Mouse (Mus musculus): ENCODE data around the gene Slmap. TPM values are rescaled to one million over a fixed set of nuclear protein-coding genes. Genes with fewer than 3 reads are reported as not detected.
"Not testable (repeated sequence)": the region's sequence is repeated elsewhere in the genome, so short reads cannot be mapped to it uniquely, and the experiment has no call there.

Slmap gene
- polyA plus RNA-seq (2012; rRNA removed), result 43.0 and 44.1 TPM in 2 replicates

DNA sequence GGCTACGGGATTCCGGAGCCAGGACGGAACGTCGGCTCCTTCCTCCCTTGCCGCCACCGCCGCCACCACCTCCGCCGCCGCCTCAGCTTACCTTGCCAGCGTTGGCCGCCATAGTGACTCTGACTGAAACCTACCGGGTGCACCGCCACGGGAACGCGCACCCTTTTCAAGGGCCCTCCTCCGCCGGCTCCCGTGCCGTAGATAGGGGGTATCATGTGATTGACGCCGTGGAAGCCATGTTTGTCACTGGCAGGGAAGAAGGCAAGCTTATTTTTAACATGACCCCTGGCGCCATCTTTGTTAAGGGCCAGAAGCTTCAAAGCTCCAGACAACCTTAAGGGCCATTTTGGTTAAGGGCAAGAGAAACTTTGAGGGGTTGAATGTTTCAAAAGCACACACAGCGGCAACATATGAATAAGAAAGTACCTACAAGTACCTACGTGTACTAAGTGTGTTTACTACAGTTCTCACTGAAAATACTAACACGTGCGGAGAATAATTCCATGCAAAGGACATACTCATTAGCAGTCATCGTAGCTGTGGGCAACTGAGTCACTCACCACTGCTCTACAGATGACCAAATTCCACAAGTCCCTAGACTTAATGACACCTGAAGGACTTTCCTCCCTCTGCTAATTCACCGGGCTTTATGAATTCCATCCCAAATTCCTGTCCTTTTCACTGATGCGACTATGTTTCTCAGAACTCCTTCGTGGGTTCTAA, at the start of gene Slmap:
Gene Slmap, minus strand, starts transcription at position 175 of the 723 bp plus-strand sequence.
- H3K4me1 ChIP-seq (ENCODE audit: control insufficient read depth, insufficient read depth, low read length), result peaks cover 5% of the 10 kb centered on the region
- WGBS, result 12% methylated on average over 33 of the region's 33 CpGs
- peak within 1 kb of the TSS; percentile 94 for H3K4me3 ChIP-seq (replicated peaks; ENCODE audit: insufficient read depth, low read depth, low read length)
- peak; percentile 98 to 99 for DNase-seq
- TF ChIP-seq CTCF (IDR thresholded peaks at IDR 0.05; ENCODE audit: borderline replicate concordance, insufficient read depth, low read depth, low read length) (no peak), POLR2A (IDR thresholded peaks at IDR 0.05; ENCODE audit: borderline replicate concordance, insufficient read depth, low read length) (peak; percentile 70)
- peak within 1 kb of the TSS; percentile 73 for H3K27ac ChIP-seq (ENCODE audit: insufficient read depth, low read length)
- no peaks in the 10 kb centered on the region for H3K27me3 ChIP-seq (ENCODE audit: control insufficient read depth, insufficient read depth, low read length)

DNA sequence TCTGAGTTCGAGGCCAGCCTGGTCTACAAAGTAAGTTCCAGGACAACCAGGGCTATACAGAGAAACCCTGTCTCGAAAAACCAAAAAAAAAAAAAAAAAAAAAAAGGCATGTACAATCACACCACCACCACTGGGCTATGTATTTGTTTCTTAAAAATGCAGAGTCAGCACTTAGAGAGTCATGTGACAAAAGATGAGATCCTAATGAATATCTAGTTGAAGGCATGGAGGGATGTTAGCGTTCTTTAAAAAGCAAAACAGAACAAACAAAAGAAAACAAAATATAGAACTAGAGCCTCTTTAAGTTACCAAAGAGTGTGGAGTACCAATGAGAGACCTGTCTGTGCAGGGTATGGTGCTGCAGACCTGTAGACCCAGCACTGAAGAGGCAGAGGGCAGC, 48.9 kb upstream of the Slmap start:
- no peak for DNase-seq
- Histone ChIP-seq H3K27ac (ENCODE audit: insufficient read depth, low read length) (no peak overlapping the region), H3K4me1 (ENCODE audit: control insufficient read depth, insufficient read depth, low read length) (peaks cover 5% of the 10 kb centered on the region), H3K27me3 (ENCODE audit: control insufficient read depth, insufficient read depth, low read length) (no peaks in the 10 kb centered on the region), H3K4me3 (replicated peaks; ENCODE audit: insufficient read depth, low read depth, low read length) (no peak overlapping the region)
- 81% methylated on average over 3 of the region's 3 CpGs for WGBS
- TF ChIP-seq CTCF (IDR thresholded peaks at IDR 0.05; ENCODE audit: borderline replicate concordance, insufficient read depth, low read depth, low read length) (no peak), POLR2A (IDR thresholded peaks at IDR 0.05; ENCODE audit: borderline replicate concordance, insufficient read depth, low read length) (no peak)

DNA sequence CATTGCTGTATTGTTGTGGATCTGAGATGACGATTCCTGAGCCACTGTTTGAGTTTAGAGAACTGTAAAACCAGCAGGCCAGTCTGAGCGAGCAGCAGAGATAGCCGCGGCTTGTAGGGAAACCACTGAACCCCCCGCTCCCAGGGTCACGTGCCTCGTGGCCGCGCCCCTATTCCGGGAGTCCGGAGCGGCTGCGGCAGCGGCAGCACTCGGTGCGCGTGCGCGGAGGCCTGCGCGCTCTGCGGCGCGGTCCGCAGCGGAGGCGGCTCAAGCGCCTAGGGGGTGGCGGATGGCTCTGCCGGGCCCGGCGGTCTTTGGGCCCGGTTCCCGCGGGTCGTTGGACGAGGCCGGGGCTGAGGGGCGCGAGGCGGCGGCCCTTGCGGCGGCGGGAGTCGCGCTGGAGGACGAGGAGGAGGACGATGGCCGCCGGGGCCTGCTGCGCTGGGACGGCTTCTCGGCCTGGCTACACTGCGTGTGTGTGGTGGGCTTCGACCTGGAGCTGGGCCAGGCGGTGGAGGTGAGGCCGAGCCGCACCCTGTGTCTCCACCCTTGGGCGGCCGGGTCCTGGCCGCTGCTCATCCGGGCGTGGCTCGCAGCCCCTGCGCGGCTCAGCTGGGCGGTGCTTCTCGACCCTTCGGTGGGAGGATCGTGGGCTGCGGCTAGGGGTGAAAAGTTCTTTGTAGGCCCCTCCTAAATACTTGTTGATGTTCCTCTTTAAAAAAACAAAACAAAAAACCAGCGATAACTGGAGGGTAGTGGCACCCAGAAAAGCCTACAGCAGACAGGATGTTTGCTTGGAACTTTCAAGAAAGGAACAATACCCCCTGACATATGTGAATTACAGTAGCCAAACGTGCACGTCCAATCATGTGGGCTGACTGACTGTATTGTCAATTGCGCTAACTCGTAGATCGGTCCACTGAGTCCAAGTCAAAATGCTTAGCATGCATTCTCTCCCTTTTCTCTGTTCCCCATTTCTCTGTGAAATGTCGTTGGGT, 44.9 kb upstream of the Slmap start:
- Histone ChIP-seq H3K27ac (ENCODE audit: insufficient read depth, low read length) (peak overlapping the region; percentile 99), H3K4me1 (ENCODE audit: control insufficient read depth, insufficient read depth, low read length) (peaks cover 2% of the 10 kb centered on the region), H3K27me3 (ENCODE audit: control insufficient read depth, insufficient read depth, low read length) (no peaks in the 10 kb centered on the region), H3K4me3 (replicated peaks; ENCODE audit: insufficient read depth, low read depth, low read length) (peak overlapping the region; percentile 91)
- WGBS, result under 1% methylated on average over 76 of the region's 79 CpGs
- TF ChIP-seq POLR2A (IDR thresholded peaks at IDR 0.05; ENCODE audit: borderline replicate concordance, insufficient read depth, low read length), result peak; percentile 91
- TF ChIP-seq CTCF (IDR thresholded peaks at IDR 0.05; ENCODE audit: borderline replicate concordance, insufficient read depth, low read depth, low read length), result no peak
- DNase-seq, result peak; percentile 87 to 90

DNA sequence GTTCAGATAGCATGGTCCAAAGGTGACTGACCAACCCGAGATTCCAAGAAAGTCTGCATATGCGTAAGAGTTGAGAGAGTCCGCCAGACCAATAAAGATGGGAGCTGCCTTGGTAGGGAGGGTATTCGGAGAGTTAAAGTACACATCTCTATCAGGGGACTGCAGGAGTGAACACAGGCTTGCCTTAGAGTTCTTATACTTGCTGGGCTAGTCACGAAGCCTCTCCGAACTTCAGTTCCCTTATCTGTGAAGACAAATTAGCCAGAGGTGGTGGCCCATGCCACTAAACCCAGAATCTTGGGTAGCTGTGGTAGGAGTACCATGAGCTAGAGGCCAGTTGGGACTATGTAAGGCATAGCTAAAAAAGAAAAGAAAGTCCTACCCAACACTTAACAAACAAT, 44.1 kb upstream of the Slmap start:
- H3K27ac ChIP-seq (ENCODE audit: insufficient read depth, low read length), result no peak overlapping the region
- peaks cover 2% of the 10 kb centered on the region for H3K4me1 ChIP-seq (ENCODE audit: control insufficient read depth, insufficient read depth, low read length)
- peak; percentile 12 to 19 for DNase-seq
- WGBS, result 76% methylated on average over 6 of the region's 6 CpGs
- H3K27me3 ChIP-seq (ENCODE audit: control insufficient read depth, insufficient read depth, low read length), result no peaks in the 10 kb centered on the region
- H3K4me3 ChIP-seq (replicated peaks; ENCODE audit: insufficient read depth, low read depth, low read length), result no peak overlapping the region
- TF ChIP-seq POLR2A (IDR thresholded peaks at IDR 0.05; ENCODE audit: borderline replicate concordance, insufficient read depth, low read length) (no peak), CTCF (IDR thresholded peaks at IDR 0.05; ENCODE audit: borderline replicate concordance, insufficient read depth, low read depth, low read length) (no peak)

GRCm38 (mm10) chr14:26576255-26576780, 41.6 kb upstream of the Slmap start:
- H3K27me3 ChIP-seq (ENCODE audit: control insufficient read depth, insufficient read depth, low read length), result no peaks in the 10 kb centered on the region
- H3K4me1 ChIP-seq (ENCODE audit: control insufficient read depth, insufficient read depth, low read length), result no peaks in the 10 kb centered on the region; the same call in 1 of the 2 replicates
- DNase-seq, result peak; percentile 29 to 51
- no peak overlapping the region for H3K27ac ChIP-seq (ENCODE audit: insufficient read depth, low read length)
- WGBS, result 31% methylated on average over 3 of the region's 3 CpGs
- H3K4me3 ChIP-seq (replicated peaks; ENCODE audit: insufficient read depth, low read depth, low read length), result no peak overlapping the region
- TF ChIP-seq POLR2A (IDR thresholded peaks at IDR 0.05; ENCODE audit: borderline replicate concordance, insufficient read depth, low read length) (no peak), CTCF (IDR thresholded peaks at IDR 0.05; ENCODE audit: borderline replicate concordance, insufficient read depth, low read depth, low read length) (no peak)

- H3K4me1 ChIP-seq (ENCODE audit: control insufficient read depth, insufficient read depth, low read length); H3K27ac ChIP-seq (ENCODE audit: insufficient read depth, low read length); H3K4me3 ChIP-seq (replicated peaks; ENCODE audit: insufficient read depth, low read depth, low read length); DNase-seq; H3K27me3 ChIP-seq (ENCODE audit: control insufficient read depth, insufficient read depth, low read length): not testable (repeated sequence)
- WGBS, result 79% methylated on average over 5 of the region's 5 CpGs
Observed at GRCm38 (mm10) chr14:26573556-26573955, 38.8 kb upstream of the Slmap start, which contains the start of gene Dennd6a. TSS of gene Dennd6a (plus strand) at chr14:26573856.

DNA sequence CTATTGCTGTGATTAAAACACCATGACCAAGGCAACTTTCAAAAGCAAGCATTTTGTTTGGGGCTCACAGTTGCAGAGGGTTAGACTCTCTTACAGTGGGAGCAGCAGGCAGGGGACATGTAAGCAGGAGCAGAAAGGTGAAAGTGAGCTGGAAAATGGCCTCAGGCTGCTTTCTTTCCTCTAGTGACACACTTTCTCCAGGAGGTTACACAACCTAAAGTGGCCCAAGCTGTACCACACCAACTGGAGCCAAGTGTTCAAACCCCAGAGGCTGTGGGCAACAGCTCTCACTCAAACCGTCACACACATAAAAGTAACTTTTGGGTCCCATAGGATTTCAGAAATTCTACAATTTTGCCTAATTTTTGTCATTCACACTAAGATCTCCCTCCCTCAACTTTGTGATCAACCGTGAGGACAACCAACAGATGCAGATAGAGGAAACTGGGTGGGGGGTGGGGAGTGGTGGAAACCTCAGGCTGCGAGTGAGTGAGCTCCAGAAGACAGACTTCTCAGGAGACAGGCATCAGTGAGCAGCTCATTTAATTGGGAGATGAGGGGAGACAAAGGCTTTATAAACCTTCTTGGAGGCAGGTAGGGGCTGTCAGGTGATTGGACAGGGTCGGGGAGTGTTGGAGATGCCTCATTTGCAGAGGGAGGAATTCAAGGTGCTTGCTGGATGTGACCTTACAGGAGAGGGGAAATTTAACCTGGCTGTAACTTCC, 37.4 kb upstream of the Slmap start:
- H3K27me3 ChIP-seq (ENCODE audit: control insufficient read depth, insufficient read depth, low read length), result no peaks in the 10 kb centered on the region; the same call in 1 of the 2 replicates
- no peak overlapping the region for H3K4me3 ChIP-seq (replicated peaks; ENCODE audit: insufficient read depth, low read depth, low read length)
- WGBS, result 52% methylated on average over 4 of the region's 4 CpGs
- H3K27ac ChIP-seq (ENCODE audit: insufficient read depth, low read length), result no peak overlapping the region
- TF ChIP-seq CTCF (IDR thresholded peaks at IDR 0.05; ENCODE audit: borderline replicate concordance, insufficient read depth, low read depth, low read length) (no peak), POLR2A (IDR thresholded peaks at IDR 0.05; ENCODE audit: borderline replicate concordance, insufficient read depth, low read length) (no peak)
- no peak for DNase-seq
- no peaks in the 10 kb centered on the region for H3K4me1 ChIP-seq (ENCODE audit: control insufficient read depth, insufficient read depth, low read length)

Measured in cerebellum, adult 2 months (tissue).